Mouse (Mus musculus) activated CD4-positive, CD25-positive, alpha-beta regulatory T cell, adult 4 months (primary cell): ENCODE data around the gene Noc2l. TPM values are rescaled to one million over a fixed set of nuclear protein-coding genes. Genes with fewer than 3 reads are reported as not detected.

Experiments
- polyA plus RNA-seq, 2 experiments: library from polyadenylated mRNA; unstranded; fragments of 100-300 nt; shearing (Covaris generic); gene quantifications; one replicate each; pipeline ENCODE4 v1.2.1; 2017

The Noc2l gene
- polyA plus RNA-seq, 2 experiments from 2014 or later = 14.5 to 15.9 TPM

Other genes starting within 250 kb of the Noc2l start
- under 1 TPM; 0.90 to 0.95 TPM for gene B3galt6, start 243.4 kb upstream of the Noc2l start, polyA plus RNA-seq
- 100 to 1,000 TPM; 464 to 478 TPM for gene Sdf4, start 243.1 kb upstream of the Noc2l start, polyA plus RNA-seq
- 100 to 1,000 TPM; 802 to 961 TPM for gene Tnfrsf4, start 222.2 kb upstream of the Noc2l start, polyA plus RNA-seq
- gene Tnfrsf18, start 209.8 kb upstream of the Noc2l start, polyA plus RNA-seq = 100 to 1,000 TPM; 770 to 845 TPM
- gene Ttll10, start 176.6 kb upstream of the Noc2l start, polyA plus RNA-seq = not detected
- gene 9430015G10Rik, start 126.0 kb upstream of the Noc2l start, polyA plus RNA-seq = 10 to 100 TPM; 14.9 to 19.3 TPM
- under 1 TPM in 1 of 2 experiments, not detected in 1; 0.20 TPM for gene Rnf223, start 105.5 kb upstream of the Noc2l start, polyA plus RNA-seq
- gene Agrn, start 38.5 kb upstream of the Noc2l start, polyA plus RNA-seq = 1 to 10 TPM; 2.6 to 2.8 TPM
- 10 to 100 TPM; 29.5 to 84.6 TPM for gene Isg15, start 35.2 kb upstream of the Noc2l start, polyA plus RNA-seq
- 1 to 10 TPM; 2.6 to 7.4 TPM for gene AW011738, start 32.7 kb upstream of the Noc2l start, polyA plus RNA-seq
- 1 to 10 TPM in 1 of 2 experiments, under 1 TPM in 1; 0.30 to 1.3 TPM for gene Perm1, start 20.1 kb upstream of the Noc2l start, polyA plus RNA-seq
- gene Plekhn1, start 1.2 kb upstream of the Noc2l start, polyA plus RNA-seq = 1 to 10 TPM; 5.8 to 6.1 TPM
- 1 to 10 TPM; 2.8 to 2.9 TPM for gene Samd11, start 19.6 kb downstream of the Noc2l start, polyA plus RNA-seq
- not detected for gene Vmn2r-ps159, start 95.1 kb downstream of the Noc2l start, polyA plus RNA-seq